Mouse (Mus musculus) erythroblast, embryonic 14.5 days (primary cell): Measurements from ENCODE around the gene Tulp4.

Source experiments
- GATA1 ChIP-seq: IDR thresholded peaks from 2 replicates; pipeline ENCODE4 v1.6.1; 2012; ENCODE audit warnings: low read length, inconsistent platforms, mixed read lengths
- TAL1 ChIP-seq: IDR thresholded peaks from 3 replicates; pipeline ENCODE4 v1.6.1; 2012; ENCODE audit warnings: low read length, inconsistent platforms, mixed read lengths

- TF ChIP-seq TAL1 = no peak
- no peak for TF ChIP-seq GATA1
Measured at GRCm38 (mm10) chr17:6198670-6199069, 92.4 kb downstream of the Tulp4 start.
